Mouse (Mus musculus): ENCODE measurements around the gene Ppp1r26. TPM values are rescaled to one million over a fixed set of nuclear protein-coding genes. Genes with fewer than 3 reads are reported as not detected.

Gene Ppp1r26
- polyA plus RNA-seq, 2 experiments = 0.11 to 0.15 TPM

- DNase-seq (ENCODE audit: low read depth in 3 of 3, low spot score in 3 of 3) (no peak), ATAC-seq (ENCODE audit: insufficient read depth) (no peak)
- no peak overlapping the region for H3K27ac ChIP-seq
- H3K9me3 ChIP-seq (ENCODE audit: control insufficient read depth, low read length) = no peaks in the 10 kb centered on the region
- TF ChIP-seq EP300 (IDR thresholded peaks at IDR 0.05; ENCODE audit: low read depth) (no peak), CTCF (IDR thresholded peaks at IDR 0.05; ENCODE audit: low read depth) (no peak)
- H3K36me3 ChIP-seq (replicated peaks; ENCODE audit: control insufficient read depth, insufficient read depth, low read depth) = no peaks in the 10 kb centered on the region
- no peaks in the 10 kb centered on the region for H3K27me3 ChIP-seq (ENCODE audit: control insufficient read depth, insufficient read depth, low read length)
- H3K4me2 ChIP-seq (ENCODE audit: low read depth) = no peak overlapping the region
- no peak overlapping the region for H3K9ac ChIP-seq (replicated peaks)
- H3K4me1 ChIP-seq (replicated peaks; ENCODE audit: control insufficient read depth in 2 of 2, insufficient read depth in 2 of 2, low read length in 1 of 2) = no peaks in the 10 kb centered on the region
- H3K4me3 ChIP-seq (ENCODE audit: insufficient read depth in 1 of 2, low read depth in 2 of 2, low read length in 2 of 2) = no peak overlapping the region
- 63% methylated on average over 11 of the region's 11 CpGs for WGBS (ENCODE audit: insufficient replicate concordance)
Observed at GRCm38 (mm10) chr2:28435401-28435800, 11.2 kb upstream of the Ppp1r26 start.

- no peaks in the 10 kb centered on the region for H3K4me1 ChIP-seq (replicated peaks; ENCODE audit: control insufficient read depth in 2 of 2, insufficient read depth in 2 of 2, low read length in 1 of 2)
- no peak overlapping the region for H3K9ac ChIP-seq (replicated peaks)
- H3K27ac ChIP-seq = no peak overlapping the region
- H3K27me3 ChIP-seq (ENCODE audit: control insufficient read depth, insufficient read depth, low read length) = peaks cover 5% of the 10 kb centered on the region
- no peak for TF ChIP-seq CTCF (IDR thresholded peaks at IDR 0.05; ENCODE audit: low read depth)
- no peak for TF ChIP-seq EP300 (IDR thresholded peaks at IDR 0.05; ENCODE audit: low read depth)
- H3K36me3 ChIP-seq (replicated peaks; ENCODE audit: control insufficient read depth, insufficient read depth, low read depth) = no peaks in the 10 kb centered on the region
- no peak overlapping the region for H3K4me3 ChIP-seq (ENCODE audit: insufficient read depth in 1 of 2, low read depth in 2 of 2, low read length in 2 of 2)
- no peak for ATAC-seq (ENCODE audit: insufficient read depth)
- 51% methylated on average over 6 of the region's 6 CpGs for WGBS (ENCODE audit: insufficient replicate concordance)
- H3K4me2 ChIP-seq (ENCODE audit: low read depth) = no peak overlapping the region
- H3K9me3 ChIP-seq (ENCODE audit: control insufficient read depth, low read length) = no peaks in the 10 kb centered on the region
- no peak for DNase-seq (ENCODE audit: low read depth in 3 of 3, low spot score in 3 of 3)
Observed at GRCm38 (mm10) chr2:28440842-28441241, 5.8 kb upstream of the Ppp1r26 start.

- no peak for DNase-seq (ENCODE audit: low read depth in 3 of 3, low spot score in 3 of 3)
- Histone ChIP-seq H3K27me3 (ENCODE audit: control insufficient read depth, insufficient read depth, low read length) (peaks cover 26% of the 10 kb centered on the region), H3K9ac (replicated peaks) (no peak overlapping the region), H3K27ac (no peak overlapping the region), H3K4me1 (replicated peaks; ENCODE audit: control insufficient read depth in 2 of 2, insufficient read depth in 2 of 2, low read length in 1 of 2) (no peaks in the 10 kb centered on the region), H3K4me3 (ENCODE audit: insufficient read depth in 1 of 2, low read depth in 2 of 2, low read length in 2 of 2) (no peak overlapping the region), H3K4me2 (ENCODE audit: low read depth) (no peak overlapping the region), H3K36me3 (replicated peaks; ENCODE audit: control insufficient read depth, insufficient read depth, low read depth) (no peaks in the 10 kb centered on the region), H3K9me3 (ENCODE audit: control insufficient read depth, low read length) (no peaks in the 10 kb centered on the region)
- WGBS (ENCODE audit: insufficient replicate concordance) = 58% methylated on average over 4 of the region's 4 CpGs
- no peak for TF ChIP-seq EP300 (IDR thresholded peaks at IDR 0.05; ENCODE audit: low read depth)
- TF ChIP-seq CTCF (IDR thresholded peaks at IDR 0.05; ENCODE audit: low read depth) = no peak
- ATAC-seq (ENCODE audit: insufficient read depth) = no peak
Observed at GRCm38 (mm10) chr2:28445082-28445481, 1.5 kb upstream of the Ppp1r26 start.

GRCm38 (mm10) chr2:28446181-28446514, 452 bp upstream of the Ppp1r26 start:
- Histone ChIP-seq H3K27me3 (ENCODE audit: control insufficient read depth, insufficient read depth, low read length) (peaks cover 26% of the 10 kb centered on the region), H3K36me3 (replicated peaks; ENCODE audit: control insufficient read depth, insufficient read depth, low read depth) (no peaks in the 10 kb centered on the region), H3K4me3 (ENCODE audit: insufficient read depth in 1 of 2, low read depth in 2 of 2, low read length in 2 of 2) (peak overlapping the region in 1 of 2 experiments; percentile 30; a peak in 2 of 4 replicates), H3K4me2 (ENCODE audit: low read depth) (peak overlapping the region; percentile 35), H3K9ac (replicated peaks) (no peak overlapping the region), H3K9me3 (ENCODE audit: control insufficient read depth, low read length) (no peaks in the 10 kb centered on the region), H3K27ac (no peak overlapping the region), H3K4me1 (replicated peaks; ENCODE audit: control insufficient read depth in 2 of 2, insufficient read depth in 2 of 2, low read length in 1 of 2) (no peaks in the 10 kb centered on the region)
- no peak for DNase-seq (ENCODE audit: low read depth in 3 of 3, low spot score in 3 of 3)
- ATAC-seq (ENCODE audit: insufficient read depth) = no peak
- WGBS (ENCODE audit: insufficient replicate concordance) = 14% methylated on average over 5 of the region's 5 CpGs
- TF ChIP-seq EP300 (IDR thresholded peaks at IDR 0.05; ENCODE audit: low read depth) = no peak
- TF ChIP-seq CTCF (IDR thresholded peaks at IDR 0.05; ENCODE audit: low read depth) = no peak

GRCm38 (mm10) chr2:28447315-28447670, 693 bp downstream of the Ppp1r26 start:
- peak overlapping the region; percentile 35 for H3K4me2 ChIP-seq (ENCODE audit: low read depth)
- H3K4me3 ChIP-seq (ENCODE audit: insufficient read depth in 1 of 2, low read depth in 2 of 2, low read length in 2 of 2) = peak overlapping the region in 1 of 2 experiments; percentile 30; a peak in 2 of 4 replicates
- peaks cover 26% of the 10 kb centered on the region for H3K27me3 ChIP-seq (ENCODE audit: control insufficient read depth, insufficient read depth, low read length)
- DNase-seq (ENCODE audit: low read depth in 3 of 3, low spot score in 3 of 3) = no peak
- no peaks in the 10 kb centered on the region for H3K4me1 ChIP-seq (replicated peaks; ENCODE audit: control insufficient read depth in 2 of 2, insufficient read depth in 2 of 2, low read length in 1 of 2)
- no peak overlapping the region for H3K9ac ChIP-seq (replicated peaks)
- WGBS (ENCODE audit: insufficient replicate concordance) = 13% methylated on average over 11 of the region's 11 CpGs
- H3K27ac ChIP-seq = no peak overlapping the region
- H3K9me3 ChIP-seq (ENCODE audit: control insufficient read depth, low read length) = no peaks in the 10 kb centered on the region
- ATAC-seq (ENCODE audit: insufficient read depth) = no peak
- no peak for TF ChIP-seq CTCF (IDR thresholded peaks at IDR 0.05; ENCODE audit: low read depth)
- no peak for TF ChIP-seq EP300 (IDR thresholded peaks at IDR 0.05; ENCODE audit: low read depth)
- H3K36me3 ChIP-seq (replicated peaks; ENCODE audit: control insufficient read depth, insufficient read depth, low read depth) = no peaks in the 10 kb centered on the region
